Mouse (Mus musculus) regulatory T cell (primary cell): ENCODE measurements at regions not wholly inside any gene's neighbourhood (a gene's known extent, or its start where the extent isn't known, plus 50 kb on each side); places are given as distances from the start of the nearest gene placed in this dataset.

Source experiments
- in situ Hi-C: fragments of 300-600 bp; cut with MboI, MseI; formaldehyde crosslinking; loops from one replicate; pipeline ENCODE4 v1.15.1; 2025; ENCODE audit warnings: high pct_unique_total_duplicates

DNA sequence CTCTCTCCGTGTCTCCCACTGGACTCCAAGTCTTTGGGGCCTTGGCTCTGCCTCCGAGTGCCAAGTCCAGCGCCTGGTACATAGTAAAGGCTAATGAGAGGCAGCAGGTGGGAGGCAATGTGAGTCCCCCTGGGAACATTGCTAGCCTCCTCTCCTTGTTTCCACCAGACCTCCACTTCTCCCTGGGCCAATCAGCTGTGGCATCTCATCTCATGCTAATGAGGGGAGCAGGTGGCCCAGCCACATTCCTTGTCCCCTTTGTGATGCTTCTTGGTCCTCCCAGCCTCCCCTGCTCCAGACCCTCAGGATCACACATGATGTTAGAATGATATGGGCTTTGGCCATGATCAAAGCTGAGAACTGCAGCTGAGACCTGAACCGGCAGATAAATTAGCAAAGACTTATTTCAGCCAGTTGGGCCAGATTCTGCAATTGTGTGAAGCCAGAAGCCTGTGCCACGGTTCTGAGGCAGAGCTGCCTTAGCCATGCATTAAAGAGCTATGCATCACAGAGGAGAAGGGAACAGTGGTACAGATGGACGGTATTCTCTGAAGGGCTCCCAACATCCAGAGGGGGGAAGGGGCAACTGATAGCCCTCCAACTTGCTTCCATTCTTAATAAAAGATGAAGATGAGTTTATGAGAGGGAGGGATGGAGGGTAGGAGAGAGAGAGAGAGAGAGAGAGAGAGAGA, 208.0 kb upstream of the Id2 start:
- in situ Hi-C loops = loop anchor here (5.0 to 25.0 kb wide), 3 partner anchors 60 to 757 kb away; no protein-coding TSS in a partner anchor

DNA sequence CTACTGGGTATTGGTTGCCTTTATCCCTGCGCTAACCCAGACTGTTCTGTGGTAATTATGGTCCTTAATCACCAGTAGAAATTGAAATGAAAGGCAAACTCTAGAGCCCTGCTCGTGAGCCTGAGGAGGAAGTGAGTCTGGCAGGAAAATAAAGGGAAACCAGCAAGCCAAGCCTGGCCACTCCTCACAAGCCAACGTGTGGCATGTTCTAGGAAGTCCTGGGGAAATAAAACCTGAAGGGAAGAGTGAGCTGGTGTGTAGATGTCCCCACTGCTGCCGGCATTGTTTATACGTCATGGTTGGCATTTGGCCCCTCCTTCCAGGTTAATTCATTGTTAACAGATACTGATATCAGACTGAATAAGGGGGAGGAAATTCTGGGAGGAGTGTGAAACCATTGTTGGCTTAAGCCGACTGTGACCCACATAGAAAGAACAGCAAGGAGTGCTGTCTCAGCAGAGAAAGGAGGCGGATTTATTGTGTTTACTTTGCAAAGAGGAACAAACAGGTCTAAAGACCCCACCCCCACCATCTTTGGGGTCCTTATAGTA, 206.6 kb upstream of the Id2 start:
- in situ Hi-C loops = loop anchor here (10.0 to 25.0 kb wide), 2 partner anchors 59 to 759 kb away; no protein-coding TSS in a partner anchor

DNA sequence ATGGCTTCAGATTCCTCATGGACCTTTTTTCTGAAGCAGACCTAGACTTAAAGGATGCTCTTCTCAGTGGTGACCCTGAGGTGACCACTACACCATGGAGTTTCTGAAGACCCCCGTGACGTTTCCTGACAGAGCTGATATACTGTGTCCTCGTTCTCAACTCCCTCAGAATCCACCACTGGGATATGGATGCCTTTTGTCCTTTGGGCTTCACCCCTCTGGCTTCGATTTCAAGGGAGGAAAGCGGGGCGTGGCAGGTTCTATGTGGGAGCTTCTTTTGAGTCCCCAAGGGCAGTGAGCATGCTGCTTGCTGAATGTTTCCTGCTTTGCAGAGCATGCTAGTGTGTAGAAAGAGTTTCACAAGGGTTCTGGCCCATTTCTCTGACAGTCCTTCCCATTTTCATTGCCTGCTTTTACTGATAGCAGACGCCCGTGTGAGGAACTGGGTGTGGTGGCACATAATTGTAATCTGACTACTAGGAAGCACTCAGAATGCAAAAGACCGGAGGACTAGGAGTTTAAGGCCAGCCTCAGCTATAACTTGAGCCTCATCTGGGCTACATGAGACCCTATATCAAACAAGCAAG, 204.0 kb upstream of the Id2 start:
- in situ Hi-C loops = loop anchor here (10.0 to 25.0 kb wide), 2 partner anchors 56 to 761 kb away; no protein-coding TSS in a partner anchor

DNA sequence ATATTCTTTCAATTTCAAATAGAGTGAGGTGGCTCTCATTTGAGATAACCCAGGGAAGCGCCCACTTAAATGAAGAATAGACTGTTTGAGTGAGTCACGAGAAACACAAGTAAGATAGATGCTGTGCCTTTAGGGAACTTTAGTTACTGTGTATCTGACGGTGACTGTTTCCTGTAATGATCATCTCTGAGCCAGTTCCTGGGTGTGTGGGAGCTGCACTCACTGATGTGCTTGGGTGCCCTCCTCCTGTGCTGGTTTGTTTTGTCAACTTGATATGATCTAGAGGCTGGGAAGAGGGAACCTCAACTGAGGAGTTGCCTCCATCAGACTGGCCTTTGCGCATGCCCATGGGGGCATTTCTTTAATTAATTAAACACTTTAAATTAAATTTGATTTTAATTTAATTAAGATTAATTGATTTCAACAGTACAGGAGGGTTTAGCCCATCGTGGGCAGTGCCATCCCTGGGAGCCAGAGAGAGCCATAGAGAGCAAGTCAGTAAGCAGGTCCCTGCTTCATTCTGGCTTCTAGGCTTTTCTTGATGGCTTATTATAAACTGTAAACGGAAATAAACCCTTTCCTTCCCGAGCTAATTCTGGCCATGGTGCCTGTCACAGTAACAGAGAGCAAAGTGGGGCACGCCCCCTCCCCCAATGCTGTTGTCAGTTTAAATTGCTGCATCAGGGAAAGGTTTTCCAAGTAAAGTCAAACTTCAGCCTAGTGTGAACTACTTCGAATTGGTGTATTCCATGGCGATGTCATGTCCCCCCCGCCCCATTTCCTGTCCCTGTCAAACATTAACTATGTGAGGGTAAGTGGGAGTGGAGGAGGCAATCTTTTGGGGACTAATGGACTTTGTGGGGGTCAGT, 202.9 kb upstream of the Id2 start:
- in situ Hi-C loops = loop anchor here (10.0 to 25.0 kb wide), 2 partner anchors 55 to 762 kb away; no protein-coding TSS in a partner anchor

DNA sequence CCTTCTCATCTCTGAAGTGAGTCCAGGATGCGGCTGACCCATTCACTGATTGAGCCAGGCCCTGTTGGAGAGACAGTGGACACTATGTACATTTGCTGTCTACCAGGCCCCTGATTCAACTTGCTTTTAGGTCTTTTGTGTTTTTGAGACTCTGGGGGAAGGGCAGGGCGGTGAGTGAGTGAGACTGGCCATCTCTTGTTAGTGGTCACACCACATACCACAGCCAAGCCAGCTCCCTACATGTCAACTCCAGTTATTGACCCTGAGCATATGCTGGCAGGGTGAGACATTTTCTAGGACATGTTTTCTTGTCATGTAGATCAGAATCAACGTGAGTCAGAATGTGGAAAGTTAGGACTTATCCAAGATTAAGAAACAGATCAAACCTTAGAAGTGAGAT, 201.8 kb upstream of the Id2 start:
- in situ Hi-C loops = no loop called here

DNA sequence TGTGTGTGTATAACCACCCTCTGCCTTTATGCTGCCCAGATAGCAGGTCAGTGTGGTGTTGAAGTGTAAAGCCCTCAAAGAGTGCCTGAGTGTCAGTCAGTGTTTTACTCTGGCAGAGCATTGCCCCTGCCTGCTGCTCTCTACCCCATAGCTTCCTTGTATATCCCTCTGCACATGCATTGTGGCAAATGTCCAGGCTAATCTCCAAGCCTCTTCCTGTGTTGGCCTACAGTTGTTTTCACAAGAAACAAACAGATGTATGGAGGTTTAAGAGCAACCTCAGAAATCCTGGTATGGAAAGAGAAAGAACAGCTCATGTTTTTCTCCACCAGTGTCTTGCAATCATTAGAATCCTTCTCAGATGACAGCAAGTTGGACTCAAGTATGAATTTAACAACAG, 201.0 kb upstream of the Id2 start:
- in situ Hi-C loops = no loop called here

DNA sequence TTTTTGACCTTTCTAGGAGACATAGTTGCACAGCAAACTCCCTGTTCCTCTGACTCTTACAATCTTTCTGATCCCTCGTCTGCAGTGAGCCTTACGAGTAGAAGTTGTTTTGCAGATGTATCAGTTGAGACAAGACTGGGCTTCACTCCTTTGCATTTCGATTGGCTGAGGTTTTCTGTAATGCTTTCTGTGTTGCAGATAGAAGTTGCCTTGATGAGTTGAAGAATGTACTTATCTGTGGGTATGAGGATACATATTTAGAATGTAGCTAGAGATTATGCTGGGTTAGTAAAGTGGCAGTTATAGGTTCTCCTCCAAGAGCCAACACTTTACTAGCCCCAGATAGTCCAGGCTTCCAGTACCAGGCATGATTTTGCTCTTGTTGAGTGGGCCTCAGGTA, 199.7 kb upstream of the Id2 start:
- in situ Hi-C loops = no loop called here

DNA sequence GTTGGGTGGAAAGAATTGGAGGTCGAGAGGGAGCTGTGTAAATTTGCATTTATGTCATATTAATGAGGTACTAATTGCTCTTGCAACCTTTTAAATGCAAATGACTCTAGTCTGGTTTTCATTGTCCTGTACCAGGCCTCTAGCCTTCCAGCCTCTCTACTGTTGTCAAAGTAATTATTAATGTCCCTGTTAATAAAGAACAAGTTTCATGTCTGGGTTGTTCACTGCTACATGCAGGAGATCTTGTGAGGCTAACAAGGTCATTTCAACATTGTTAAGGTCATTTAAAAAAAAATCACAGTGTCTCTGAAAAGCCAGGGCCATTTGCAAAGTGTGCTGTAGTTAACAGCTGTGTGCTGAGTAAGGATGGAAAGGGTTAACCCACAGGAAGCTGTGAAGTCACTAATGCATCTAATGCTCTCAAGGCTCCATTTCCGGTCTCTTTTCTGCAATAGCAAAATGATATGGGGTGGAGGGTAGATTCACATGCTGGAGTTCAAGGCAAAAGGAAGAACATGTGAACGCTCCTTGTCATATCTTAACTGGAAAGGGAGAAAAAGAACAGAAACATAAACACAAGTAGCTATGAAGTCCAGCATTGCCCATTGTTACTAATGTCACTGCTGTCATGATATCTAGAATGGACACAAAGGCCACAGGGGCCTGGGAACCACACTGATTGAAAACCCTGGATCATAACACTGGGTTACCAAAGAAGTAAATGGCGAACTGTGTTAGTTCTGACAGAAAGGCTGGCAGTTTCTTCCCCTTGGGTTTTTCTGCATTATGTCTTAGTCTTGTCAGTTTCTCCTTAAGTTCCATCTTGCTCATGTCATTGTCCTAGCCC, 197.5 kb upstream of the Id2 start:
- in situ Hi-C loops = no loop called here

DNA sequence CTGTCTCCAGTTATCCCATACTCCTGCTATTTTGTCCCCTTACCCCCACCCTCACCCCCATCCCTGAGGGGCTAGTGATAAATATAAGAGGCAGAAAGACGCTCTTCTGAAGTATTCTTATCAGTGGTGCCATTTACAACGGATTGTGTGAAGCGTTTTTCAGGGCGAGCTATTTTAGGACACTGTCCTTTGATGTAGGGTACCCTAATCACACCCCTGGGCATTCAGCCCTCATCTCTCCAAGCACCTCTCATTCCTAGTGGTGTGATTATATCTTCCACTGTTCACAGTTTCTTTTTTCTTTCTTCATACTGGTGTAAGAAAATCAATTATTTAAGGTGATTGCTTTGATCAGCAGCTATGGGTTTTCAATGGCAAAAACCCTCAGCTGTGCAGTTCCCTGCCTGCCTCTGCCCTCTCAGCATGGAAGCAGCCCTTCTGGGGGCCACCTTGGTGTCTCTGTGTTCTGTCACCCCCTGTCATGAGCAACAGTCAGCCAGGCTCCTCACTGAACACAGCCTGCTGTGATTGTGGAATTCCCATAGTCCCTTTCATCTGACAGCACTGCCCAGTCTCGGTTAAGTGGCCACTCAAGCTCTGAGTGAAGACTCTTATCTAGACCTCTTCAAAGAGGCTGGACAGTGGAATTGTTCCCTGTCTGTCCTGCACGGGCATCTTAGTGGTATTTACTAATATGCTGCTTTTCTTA, 196.7 kb upstream of the Id2 start:
- in situ Hi-C loops = no loop called here

DNA sequence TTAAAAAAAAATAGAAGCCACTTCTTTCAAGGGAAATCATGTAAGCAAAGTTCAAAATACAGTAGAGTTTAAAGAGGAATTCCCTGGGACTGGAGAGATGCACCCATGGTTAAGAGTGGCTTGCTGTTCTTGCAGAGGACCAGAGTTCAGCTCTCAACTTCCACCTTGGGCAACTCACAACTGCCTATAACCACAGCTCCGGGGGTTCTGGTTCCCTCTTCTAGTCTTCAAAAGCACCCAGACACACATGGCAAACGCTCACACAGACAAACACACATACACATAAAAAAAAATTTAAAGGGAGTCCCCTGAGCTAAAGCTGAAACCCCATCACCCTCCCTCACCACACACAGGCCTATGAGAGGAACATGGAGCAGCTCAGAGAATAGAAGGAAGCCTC, 192.4 kb upstream of the Id2 start:
- in situ Hi-C loops = loop anchor here (5.0 kb wide), 1 partner anchor 488 kb away; no protein-coding TSS in a partner anchor

DNA sequence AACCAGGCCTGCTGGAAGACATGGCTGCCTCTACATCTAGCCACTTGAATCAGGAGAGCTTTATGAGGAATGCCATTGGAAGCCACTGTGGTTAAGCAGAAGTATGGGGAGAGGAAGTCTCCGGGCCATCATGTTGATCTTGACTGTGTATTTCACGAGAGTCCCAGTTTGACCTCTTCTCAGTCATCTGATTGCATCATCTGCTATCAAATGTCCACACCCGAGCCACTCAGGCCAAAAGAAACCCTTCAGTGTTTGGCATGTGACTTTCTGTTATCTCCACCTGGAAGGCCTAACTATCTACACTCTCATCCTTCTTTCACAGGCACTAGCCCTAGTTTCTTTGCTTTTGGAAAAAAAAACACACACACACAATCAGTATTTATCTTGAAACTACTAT, 186.9 kb upstream of the Id2 start:
- in situ Hi-C loops = no loop called here

DNA sequence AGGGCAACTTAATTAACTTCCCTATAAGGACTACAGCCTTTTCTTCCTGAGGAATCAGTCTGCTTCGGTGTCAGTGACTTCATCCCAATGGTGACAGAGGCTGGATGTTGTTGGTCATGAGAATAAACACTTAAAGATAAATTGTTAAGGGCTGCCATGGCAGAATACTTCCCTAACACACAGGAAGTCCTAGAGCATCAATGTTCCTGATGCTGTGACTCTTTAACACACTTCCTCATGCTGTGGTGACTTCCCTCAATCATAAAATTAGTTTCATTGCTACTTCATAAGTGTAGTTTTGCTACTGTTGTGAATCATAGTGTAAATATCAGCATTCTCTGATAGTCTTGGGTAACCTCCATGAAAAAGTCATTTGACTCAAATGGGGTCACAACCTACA, 184.5 kb upstream of the Id2 start:
- in situ Hi-C loops = no loop called here

DNA sequence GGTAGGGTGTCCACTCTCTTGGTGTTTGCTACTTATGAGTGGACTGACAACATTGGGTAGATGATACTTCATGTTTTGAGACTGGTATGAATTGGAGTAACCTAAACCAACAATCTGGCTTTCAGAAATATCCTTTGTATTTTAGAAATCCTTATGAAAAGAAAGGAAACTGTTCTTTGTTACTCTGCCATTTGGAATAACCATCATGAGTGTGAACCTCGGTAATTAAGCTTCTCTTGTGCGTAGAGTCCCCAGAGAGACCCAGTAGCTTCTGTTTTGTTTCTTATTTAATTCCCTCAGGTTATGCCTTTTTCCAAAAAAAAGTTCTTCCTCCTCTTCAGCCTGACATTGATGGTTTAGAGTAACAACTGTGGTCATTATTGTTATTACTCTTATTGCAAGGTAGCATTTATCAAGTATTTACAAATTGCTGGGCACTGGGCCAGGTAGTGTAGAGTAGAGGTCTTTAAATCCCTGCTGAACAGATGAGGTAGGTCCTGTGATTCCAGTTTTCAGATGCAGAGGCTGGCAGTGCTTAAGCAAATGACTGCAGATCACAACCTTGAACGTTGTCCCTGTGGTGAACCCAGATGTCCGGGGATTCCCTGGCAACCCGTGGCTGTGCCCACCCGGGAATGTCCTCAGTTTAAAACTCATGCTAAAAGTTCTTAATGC, 176.8 kb upstream of the Id2 start:
- in situ Hi-C loops = no loop called here

DNA sequence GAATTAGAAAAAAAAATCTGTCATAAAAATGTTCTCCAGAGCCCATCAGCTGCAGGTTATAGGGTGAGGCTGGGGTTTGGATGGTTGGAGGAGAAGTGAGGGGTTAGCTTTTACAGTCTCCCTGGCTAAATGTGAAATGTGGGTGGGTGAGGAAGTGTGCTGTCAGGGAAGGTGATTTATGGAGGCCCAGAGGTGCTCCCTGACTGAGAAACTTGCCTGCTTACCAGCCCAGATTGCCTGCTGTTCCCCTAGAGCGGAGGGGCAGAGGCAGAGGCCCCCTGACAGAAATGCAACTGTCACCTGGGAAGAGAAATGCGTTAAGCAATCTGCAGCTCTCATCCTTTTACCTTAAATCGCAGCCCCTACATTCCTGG, 175.8 kb upstream of the Id2 start:
- in situ Hi-C loops = no loop called here

DNA sequence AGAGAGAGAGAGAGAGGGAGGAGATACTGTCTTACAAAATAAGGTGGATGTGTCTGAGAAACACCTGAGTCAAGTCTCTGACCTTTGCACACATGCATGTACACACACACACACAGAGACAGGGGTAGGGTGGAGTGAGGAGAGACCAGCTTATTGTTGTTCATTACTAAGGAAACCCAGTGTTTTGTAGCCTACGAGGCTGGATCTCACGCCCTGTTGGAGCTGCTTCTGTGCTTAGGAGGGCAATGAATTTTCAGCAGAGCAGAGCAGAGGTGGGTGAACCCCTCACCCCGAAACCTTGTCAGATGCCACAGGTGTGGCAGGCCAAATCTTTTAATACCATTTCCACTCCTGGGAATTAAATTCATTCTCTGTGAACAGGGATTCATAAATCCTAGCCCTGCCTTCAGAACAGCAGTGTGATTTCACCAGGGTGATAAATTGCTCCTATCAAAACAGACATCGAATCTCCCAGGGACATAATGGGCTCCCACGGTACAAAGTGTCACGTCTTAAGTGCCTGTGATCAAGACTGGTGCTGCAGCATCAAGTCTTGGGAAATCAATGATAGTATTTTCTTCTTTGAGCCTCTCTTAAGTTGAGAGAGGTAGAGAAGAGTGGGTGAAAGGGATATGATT, 175.3 kb upstream of the Id2 start:
- in situ Hi-C loops = no loop called here

DNA sequence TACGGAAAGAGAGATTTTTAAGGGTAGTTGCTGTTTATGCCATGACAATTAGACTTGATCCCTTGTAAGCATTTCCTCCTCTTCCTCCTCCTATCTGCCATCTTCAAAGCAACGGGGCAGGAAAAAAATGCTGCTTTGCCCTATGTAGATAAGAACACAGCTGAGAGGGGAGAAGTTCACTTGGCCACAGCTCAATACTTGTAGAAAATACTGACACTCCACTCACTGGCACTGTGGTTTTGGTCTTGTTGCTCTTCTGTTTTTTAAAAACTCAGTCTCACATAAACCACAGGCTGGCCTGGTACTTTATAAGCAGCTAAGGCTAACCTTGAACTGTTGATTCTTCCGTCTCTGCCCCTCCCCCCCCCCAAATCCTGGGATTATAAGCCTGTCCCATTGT, 172.9 kb upstream of the Id2 start:
- in situ Hi-C loops = no loop called here

DNA sequence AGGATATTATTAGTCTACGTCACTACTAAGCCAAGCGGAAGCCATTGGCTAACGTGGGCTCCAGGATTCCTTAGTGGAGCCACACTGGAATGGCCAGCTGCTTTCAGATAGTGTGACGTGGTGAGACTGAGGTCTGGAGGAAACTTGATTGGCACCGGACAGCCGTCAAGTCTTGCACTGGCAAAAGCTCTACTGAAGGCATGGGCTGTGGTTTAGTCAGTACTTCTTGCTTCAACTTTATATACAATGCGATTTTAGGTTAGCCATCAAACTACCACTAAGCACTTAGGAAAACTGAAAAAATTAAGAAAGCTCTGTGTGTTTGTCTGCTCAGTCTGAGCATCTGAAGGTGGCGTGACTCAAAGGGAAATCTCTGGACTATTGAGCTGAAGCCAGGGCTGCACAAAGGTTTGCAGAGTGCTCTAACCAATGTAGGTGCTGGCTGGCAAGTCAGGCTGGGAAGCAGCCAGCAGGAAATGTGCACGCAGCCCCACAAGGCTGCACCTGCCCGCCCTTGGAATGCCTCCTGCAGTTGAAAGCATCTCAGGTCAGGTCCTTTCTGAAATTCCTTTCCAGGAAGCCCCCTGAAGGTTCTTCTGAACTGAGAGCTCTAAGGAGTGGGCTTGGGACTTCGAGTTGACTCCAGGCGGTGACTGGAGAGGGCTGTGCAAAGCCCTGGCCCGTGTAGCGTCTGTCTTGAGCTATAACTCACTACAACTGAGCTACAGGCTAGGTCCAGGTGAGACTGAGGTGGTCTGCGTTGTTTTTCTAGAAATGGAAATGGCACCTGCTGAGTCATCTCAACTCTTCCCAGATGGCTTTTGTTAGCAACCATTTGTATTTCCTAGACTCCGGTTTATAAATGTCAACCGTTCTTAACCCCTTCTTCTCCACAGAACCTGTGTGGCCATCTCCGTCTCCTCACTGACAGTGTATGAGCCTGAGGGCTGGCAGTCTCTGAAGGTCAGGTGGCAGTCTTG, 172.2 kb upstream of the Id2 start:
- in situ Hi-C loops = no loop called here

DNA sequence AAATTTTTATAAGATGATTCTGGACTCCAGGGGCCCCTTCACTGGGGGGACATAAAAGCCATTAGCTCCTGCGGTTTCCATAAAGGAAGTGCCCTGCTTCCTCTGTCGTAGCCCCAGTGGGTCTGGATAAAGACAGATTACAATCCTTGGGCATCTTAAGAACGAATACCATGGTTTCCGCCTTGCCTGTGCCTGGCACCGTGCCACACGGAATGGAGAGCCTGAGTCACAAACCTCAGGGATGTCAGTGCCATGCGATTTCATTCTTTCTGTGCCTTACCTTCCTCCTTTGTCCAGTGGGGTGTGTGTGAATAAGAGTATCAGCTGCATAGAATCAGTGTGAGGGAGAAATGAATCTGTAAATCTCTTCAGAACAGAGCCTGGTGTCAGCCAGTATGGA, 171.4 kb upstream of the Id2 start:
- in situ Hi-C loops = no loop called here
